Mouse (Mus musculus): Measurements from ENCODE around the gene Lhb.
"Not testable (repeated sequence)": the region's sequence is repeated elsewhere in the genome, so short reads cannot be mapped to it uniquely, and the experiment has no call there.

Gene Lhb

DNA sequence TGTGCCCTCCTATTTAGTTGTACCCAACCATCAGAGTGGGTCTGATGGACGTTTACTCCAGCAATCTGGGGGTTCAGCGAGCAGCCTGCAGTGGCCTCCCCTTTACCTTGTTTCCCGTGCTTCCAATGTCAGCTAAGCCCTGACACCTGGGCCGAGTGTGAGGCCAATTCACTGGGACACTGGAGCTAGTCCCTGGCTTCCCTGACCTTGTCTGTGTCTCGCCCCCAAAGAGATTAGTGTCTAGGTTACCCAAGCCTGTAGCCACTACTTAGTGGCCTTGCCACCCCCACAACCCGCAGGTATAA is at the start of gene Lhb:
Lhb (plus strand) TSS at position 206 of the 305 bp plus-strand sequence.
- DNase-seq (ENCODE audit: low spot score) = no peak

DNA sequence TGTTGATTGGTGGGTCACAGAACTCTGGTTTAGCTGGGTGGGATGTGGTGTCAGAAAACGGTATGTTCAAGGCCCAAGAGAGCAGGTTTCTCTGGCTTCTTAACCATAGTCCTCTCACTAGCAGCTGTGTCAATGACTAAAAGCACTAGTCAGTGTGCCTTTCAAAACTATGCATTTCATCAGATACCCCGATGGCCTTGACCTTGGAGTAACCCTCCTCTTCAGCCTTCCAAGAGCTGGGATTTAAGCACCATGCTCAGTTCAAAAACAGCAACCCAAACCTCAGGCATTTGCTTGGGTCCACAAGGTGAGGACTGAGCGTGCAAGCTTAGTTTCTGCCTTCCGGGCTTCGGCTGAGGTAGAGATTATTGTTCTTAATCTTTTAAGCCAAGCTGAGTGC is 48.2 kb upstream of the Lhb start:
- DNase-seq (ENCODE audit: low spot score) = no peak

DNA sequence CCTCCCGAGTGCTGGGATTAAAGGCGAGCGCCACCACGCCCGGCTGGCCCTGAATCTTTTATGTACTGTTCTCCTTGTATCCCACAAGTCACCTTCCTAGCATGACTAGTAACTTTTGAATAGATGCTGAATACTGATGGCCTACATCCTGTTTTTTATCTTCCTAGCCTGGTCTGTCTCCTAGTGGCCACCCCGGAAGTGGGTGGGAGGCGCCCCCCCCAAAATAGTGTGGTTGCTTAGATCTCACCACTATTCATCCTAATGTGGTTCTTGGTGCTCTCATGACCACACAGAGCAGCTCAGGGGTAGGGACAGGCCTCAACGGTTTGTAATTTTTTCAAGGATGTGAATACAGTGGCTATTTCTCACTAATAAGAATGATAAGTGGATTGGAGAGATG is 46.0 kb upstream of the Lhb start:
- DNase-seq (ENCODE audit: low spot score) = no peak

DNA sequence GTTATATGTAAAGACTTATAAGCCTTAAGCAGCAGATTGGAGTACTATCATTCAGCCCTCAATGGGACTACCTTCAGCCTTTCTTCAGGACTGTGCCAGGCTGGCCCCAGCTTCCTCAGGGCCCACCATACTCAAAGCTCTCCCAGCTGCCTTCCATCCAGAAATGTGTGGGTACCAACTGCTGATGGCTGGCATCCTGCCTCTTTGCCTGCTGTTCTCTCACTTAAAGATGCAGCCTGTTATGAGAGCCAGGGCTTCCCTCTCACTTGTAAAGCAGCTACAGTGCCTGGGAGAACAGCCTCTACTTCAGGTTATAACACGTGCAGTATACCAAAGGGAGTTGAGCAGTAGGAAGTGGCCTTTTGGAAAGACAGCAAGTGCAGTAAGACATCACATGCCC is 44.6 kb upstream of the Lhb start:
- no peak for DNase-seq (ENCODE audit: low spot score)

DNA sequence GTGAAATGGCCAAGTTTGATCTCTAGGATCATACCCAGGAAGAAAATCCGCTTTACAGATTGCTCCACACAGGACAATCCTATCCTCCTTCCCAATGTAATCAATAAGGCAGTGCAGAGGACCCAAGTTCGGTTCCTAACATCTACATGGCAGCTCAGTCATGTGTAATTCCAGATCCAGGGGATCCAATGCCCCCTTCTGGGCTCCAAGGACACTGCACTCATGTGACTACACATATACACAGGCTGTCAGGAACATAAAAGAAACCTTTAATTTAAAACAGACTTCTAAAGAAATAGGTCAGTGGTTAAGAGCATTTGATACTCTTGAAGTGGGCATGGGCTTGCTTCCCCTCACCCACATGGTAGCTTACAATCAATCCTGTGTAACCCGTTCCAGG is 34.5 kb upstream of the Lhb start:
- no peak for DNase-seq (ENCODE audit: low spot score)

DNA sequence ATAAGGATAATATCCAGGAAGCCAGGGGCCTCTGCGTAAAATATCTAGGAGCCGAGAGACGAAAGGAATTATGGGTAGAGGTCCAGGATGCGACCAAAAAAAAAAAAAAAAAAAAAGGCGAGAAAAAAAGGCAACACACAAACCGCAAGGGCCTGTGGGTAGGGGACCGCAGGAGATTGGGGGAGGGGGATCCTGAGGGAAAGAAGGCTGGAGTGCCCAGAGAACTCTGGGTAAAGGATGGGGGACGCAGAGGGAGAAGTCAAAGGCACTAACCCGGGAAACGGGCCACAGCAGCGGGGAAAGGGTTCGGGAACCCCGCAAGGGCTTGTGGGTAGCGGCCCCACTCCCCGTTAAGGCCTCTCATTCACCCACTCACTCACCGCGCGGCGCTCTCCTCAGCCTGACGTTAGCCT is 25.5 kb upstream of the Lhb start:
- DNase-seq (ENCODE audit: low spot score) = no peak

DNA sequence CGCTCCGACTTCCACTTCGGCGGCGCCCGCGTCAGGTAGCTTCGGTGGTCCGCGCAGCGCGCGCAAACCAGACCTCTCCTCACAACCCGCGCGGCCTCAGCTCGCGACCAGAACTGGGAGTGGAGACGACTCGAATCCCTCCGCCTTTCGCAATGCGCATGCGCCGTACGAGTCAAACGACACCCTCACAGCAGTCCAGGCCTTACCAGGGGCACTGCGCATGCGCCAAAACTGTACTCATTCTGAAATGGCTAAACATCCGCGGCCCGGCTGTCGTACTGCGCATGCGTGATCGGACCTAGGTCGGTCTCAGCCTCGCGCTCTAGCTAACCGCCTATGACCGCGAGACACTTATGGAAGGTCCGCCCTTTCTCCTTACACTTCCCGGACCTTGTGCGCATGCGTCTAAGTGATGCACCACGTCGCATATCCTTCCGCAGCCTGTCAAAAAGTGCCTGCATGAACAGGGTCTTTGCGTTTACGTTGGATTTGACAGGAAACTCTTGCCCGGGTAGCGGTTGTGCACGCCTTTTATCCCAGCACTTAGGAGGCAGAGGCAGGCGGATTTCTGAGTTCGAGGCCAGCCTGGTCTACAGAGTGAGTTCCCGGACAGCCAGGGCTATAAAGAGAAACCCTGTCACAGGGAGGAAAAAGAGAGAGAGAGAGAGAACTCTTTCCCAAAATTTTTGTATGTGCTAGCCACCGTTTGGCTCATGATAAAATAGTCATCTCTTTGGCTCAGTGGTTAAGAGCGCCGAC is 24.9 kb upstream of the Lhb start, which contains the start of gene Snrnp70:
Snrnp70 (minus strand) TSS at position 165 of the 759 bp plus-strand sequence.
- DNase-seq (ENCODE audit: low spot score) = peak; percentile 100

DNA sequence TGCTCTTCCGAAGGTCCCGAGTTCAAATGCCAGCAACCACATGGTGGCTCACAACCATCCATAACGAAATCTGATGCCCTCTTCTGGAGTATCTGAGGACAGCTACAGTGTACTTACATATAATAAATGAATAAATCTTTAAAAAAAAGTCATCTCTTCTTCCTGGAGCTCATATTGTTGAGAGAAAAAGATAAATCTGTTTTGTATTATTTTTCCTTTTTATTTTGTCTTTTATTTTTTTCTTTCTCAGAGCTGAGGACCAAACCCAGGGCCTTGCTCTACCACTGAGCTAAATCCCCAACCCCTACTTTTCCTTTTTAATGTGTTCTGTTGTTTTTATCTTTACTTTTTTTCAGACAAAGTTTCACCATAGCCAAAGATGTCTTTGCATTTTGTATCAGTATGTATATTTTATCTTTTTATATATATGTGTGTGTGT is 24.3 kb upstream of the Lhb start:
- not testable (repeated sequence) for DNase-seq (ENCODE audit: low spot score)

DNA sequence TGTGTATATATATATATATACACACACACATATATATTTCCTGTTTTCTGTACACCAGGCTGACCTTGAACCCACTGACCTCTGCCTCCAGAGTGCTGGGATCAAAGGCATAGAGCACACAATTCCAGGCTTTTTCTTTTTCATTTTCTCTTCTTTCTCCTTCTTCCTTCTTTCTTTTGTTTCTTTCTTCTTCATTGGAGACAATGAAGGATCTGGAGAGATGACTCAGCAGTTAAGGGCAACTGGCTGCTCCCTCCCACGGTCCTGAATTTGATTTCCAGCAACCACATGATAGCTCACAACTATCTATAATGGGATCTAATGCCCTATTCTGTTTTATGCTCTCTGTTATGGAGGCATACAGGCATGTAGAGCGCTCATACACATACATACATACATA is 23.8 kb upstream of the Lhb start:
- no peak for DNase-seq (ENCODE audit: low spot score)

DNA sequence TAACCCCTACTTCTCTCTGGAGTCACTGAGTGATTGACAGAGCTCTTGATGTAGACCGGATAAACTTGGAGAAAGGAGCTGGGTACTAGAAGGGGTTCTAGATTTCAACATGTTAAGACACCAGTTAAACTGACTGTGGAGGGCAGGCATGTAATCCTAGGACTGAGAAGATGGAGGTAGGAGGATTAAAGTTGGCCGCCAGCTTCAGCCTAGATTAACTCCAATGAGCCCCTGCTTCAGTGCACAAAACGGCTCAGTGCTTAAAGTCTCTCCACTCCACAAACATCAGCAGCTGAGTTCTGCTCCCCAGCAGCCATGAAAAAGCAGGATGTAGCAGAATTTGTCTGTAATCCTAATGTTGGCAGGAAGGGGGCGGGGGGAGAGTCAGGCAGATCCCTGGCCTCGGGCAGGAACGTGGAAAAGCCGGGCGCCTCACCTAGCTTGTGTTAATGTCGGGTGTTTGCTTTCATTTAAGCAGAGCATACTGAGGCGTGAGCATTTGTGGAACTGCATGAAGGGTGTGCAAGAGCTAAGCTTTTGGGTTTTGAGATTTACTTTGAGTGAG is 19.0 kb upstream of the Lhb start:
- no peak for DNase-seq (ENCODE audit: low spot score)

DNA sequence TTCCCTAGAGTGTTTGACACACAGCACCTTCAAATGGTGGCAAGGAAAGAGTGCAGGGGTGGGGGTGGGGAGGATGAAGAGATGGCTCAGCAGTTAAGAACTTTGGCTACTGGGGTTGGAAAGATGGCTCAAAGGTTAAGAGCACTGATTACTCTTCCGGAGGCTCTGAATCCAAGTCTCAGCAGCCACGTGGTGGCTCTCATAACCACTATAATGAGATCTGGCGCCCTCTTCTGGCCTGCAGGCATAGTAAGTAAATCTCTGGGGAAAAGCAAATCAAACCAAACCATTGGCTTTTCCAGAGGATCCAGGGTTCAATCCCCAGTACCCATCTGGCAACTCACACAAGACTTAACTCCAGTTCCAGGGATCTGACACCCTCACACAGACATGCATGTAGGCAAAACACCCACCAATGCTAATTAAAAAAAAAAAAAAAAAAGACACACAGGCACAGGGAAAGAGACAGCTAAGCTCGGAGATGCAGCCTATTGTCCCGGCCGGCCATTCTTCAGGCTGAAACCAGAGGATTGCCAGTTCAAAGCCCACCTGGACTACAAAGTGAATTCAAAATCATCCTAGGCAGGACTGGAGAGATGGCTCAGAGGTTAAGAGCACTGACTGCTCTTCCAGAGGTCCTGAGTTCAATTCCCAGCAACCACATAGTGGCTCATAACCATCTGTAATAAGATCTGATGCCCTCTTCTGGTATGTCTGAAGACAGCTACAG is 16.9 kb upstream of the Lhb start:
- DNase-seq (ENCODE audit: low spot score) = peak; percentile 86

DNA sequence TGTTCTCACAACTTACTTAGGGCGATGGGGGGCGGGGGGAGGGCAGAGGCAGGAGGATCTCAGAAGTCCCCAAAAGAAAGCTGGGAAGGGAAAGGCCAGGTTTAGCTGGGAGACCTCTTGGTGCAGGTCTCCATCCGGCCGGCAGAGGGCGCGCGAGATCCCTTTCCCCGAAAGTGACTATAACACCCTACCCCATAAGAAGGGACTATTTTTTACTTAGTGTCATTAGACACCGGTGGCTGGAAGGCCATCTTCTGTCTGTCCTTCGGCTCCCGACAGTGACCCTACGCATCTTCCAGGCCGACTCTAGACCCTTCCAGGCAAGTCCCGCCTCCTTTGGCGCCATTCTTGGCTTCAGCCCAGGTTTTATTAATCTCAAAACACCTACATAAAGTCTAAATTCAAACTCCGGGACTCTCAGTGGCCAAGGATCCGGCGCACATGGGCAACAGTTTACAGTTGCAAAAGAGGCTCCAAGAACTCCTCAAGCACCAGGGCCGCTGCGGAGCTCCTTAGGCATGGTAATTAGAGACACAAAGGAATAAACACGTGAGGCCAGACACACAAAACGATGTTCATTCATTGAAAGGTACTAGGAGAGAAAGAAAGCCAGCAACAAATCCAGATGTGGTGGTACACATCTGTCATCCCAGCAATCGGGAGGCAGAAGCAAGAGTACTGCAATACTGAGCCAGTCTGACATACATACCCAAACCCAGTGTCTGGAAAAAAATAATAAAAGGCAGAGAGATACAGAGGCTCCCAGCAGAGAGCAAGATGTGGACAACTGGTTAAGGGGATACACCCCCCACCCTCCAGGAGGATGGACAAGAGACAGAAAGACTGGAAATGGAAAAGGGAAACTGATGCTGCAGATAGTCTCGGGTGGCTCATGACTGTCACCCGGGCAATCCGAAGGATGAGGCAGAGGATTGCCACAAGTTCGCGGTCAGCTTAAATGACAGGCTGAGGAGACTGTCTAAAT is 15.2 kb upstream of the Lhb start, which contains the start of gene Kcna7:
Kcna7 (plus strand) TSS at position 563 of the 985 bp plus-strand sequence.
- peak; percentile 89 for DNase-seq (ENCODE audit: low spot score)

DNA sequence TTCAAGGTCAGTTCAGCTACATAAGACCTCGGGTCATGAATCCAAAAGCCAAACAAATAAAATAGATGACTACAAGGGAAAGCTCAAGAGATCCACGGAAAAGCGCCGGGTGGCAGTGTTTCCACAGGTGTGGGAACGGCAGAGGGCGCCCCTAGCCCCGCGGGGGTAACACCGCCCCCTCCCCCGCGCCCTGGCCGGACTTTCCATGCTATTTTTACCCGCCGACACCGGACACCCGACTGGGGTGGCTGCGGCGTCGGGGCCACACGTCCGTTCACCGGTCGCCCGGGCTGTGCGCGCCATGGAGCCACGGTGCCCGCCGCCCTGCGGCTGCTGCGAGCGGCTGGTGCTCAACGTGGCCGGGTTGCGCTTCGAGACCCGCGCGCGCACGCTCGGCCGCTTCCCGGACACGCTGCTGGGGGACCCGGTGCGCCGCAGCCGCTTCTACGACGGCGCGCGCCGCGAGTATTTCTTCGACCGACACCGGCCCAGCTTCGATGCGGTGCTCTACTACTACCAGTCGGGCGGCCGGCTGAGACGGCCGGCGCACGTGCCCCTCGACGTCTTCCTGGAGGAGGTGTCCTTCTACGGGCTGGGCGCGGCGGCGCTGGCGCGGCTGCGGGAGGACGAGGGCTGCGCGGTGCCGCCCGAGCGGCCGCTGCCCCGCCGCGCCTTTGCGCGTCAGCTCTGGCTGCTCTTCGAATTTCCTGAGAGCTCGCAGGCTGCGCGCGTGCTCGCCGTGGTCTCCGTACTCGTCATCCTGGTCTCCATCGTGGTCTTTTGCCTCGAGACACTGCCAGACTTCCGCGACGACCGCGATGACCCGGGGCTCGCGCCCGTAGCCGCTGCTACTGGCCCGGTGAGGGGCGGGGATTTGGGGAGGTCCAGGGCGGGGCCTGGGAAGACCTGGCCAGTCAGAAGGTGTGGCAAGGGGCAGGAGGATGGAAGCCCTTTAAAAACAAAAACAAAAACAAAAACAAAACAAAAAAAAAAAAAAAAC is 14.2 kb upstream of the Lhb start:
- peak; percentile 79 for DNase-seq (ENCODE audit: low spot score)

DNA sequence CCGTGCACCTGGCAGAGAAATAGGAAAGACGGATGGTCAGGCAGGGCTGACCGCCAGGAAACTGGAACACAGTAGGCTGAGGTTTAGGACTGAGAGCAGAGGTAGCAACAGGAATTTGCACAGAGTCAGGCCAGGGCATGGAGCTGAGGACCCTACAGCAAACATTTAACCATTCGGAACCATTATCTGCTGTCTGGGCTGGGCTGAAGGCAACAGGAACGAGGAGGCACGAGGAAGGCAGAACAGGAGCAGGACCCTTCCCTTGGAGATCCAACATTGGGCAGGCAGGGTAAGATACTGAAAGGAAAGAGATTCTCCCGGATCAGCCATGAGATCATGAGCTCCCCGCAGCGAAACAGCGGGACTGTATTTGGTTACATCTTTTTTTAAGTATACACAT is 12.8 kb upstream of the Lhb start:
- no peak for DNase-seq (ENCODE audit: low spot score)

DNA sequence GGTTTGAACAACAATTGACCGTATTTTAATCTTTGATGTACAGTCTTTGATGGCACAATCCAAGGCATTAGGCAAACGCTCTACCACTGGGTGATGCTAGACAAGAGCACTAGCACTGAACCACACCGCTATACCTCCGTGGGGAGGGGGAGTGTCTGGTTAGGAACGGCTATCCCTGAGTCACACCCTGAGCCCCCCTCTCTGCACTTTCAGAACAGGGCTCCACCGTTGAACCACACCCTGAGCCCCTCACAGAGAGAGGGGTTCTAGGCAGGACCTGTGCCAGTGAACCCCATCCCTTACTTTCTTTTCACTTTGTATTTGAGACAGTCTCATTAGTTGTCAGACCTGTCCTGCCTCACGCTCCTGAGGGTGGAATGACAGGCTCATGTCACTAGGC is 12.3 kb upstream of the Lhb start:
- no peak for DNase-seq (ENCODE audit: low spot score)

DNA sequence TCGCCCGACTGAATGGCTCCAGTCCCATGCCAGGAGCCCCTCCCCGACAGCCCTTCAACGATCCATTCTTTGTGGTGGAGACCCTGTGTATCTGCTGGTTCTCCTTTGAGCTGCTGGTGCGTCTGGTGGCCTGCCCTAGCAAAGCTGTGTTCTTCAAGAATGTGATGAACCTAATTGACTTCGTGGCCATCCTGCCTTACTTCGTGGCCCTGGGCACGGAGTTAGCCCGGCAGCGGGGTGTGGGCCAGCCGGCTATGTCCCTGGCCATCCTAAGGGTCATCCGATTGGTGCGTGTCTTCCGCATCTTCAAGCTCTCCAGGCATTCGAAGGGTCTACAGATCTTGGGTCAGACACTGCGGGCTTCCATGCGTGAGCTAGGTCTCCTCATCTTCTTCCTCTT is 11.7 kb upstream of the Lhb start:
- no peak for DNase-seq (ENCODE audit: low spot score)

DNA sequence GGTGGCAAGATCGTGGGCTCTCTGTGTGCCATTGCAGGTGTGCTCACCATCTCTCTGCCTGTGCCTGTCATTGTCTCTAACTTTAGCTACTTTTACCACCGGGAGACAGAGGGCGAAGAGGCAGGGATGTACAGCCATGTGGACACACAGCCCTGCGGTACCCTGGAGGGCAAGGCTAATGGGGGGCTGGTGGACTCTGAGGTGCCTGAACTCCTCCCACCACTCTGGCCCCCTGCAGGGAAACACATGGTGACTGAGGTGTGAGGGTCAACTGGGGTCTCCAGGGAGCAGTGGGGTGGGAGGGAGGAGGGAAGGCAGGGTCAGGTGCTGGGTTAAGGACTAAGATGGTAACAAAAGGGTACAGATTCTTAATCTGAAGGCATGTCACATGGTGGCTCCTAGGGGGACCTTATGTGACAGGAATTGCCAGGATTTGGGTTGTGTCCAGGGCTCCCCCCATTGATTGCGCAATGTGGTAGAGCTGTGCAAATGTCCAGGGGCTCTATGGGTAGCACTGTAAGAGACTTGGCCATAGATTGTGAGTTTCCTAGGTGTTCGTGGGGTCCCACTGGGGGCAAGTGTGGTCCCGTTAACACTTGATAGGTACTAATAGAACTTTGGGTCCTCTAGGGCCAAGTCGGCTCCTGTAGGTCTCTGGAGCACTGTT is 11.0 kb upstream of the Lhb start:
- peak; percentile 39 for DNase-seq (ENCODE audit: low spot score)

DNA sequence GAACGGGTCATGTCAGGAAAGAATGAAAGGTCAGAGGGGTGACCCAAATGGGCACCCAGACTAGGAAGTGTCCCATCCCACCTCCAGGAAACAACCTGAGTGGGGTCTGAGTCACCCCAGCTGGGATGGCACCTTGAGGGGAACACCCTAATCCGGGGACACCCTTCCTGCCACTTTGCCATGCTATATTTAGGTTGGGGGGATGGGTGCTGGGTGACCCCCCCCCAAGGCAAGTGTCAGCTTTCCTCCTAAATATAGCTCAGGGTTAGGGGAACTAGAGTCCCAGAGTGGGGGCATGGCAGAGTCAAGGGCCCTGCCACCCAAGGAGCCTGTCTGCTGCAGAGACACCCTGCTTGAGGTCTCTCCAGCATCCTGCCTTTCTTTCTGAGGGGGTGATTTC is 8.2 kb upstream of the Lhb start:
- no peak for DNase-seq (ENCODE audit: low spot score)

DNA sequence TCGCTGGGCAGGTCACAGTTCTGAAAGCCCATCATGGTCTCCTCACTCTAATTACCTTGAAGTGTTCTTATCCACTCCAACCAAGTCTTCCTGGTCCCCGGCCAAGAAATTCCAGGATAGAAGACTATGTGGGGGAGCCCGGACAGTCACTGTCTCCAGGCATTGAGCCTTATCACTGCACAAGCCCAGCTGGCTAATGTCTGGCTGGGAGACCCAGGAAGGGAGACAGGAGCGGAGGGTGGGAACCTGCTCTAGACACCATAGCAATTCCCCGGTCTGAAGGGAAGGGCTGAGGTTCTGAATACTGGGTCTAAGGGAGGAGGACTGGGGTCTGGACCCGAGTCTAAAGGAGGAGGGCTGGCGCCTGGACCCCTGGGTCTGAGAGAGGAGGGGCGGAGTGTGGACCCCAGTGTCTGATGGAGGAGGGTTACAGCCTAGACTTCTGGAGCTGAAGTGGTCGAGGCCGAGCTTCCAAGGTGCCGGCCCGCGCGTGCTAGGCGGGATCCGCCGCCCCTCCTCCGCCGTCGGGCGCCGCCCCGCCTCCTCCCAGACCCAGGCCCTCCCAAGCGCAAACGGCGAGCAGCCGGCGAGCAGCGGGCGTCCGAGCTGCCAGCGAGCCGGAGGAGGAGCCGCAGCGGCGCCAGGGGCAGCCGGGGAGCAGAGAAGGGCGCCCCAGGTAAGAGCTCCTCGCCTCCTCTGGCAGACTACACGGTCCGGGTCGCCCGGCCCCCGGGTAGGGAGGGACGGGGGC is 7.3 kb upstream of the Lhb start, which contains the start of gene Ntf5:
Ntf5 (plus strand) TSS at position 583 of the 751 bp plus-strand sequence.
- DNase-seq (ENCODE audit: low spot score) = peak; percentile 88

All from testis, postnatal 10 days (tissue).